Mouse (Mus musculus) megakaryocyte, embryonic 14.5 days (primary cell): ENCODE measurements around the gene Anapc16.

Source experiments
- FLI1 ChIP-seq: IDR thresholded peaks from 2 replicates; pipeline ENCODE4 v1.6.1; 2012; ENCODE audit warnings: low read length, inconsistent platforms, mixed read lengths
- GATA1 ChIP-seq: IDR thresholded peaks from 3 replicates; pipeline ENCODE4 v1.6.1; 2012; ENCODE audit warnings: mixed read lengths, low read length, inconsistent platforms, borderline replicate concordance

DNA sequence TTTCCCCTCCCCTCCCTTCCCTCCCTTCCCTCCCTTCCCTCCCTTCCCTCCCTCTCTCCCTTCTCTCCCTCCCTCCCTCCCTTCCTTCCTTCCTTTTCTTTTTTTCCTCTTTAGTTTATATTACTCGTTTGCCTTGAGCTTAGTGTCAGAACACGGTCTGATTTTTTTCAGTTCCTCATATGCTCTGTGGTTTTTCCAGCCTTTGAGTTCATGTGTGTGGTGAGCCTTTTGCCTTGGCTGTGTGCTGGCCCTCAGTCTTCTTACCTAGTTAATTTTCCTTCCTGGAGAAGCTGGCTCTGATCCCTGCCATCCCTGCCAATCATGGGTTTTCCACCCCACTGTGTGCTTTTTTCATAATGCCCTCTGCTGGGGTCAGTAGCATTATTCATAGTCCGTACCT is 6.2 kb upstream of the Anapc16 start:
- TF ChIP-seq GATA1 (no peak), FLI1 (no peak)
